Mouse (Mus musculus): ENCODE results near the gene Bex3. TPM values are rescaled to one million over a fixed set of nuclear protein-coding genes. Genes with fewer than 3 reads are reported as not detected.
A peak's percentile ranks its signal among the peaks of the same experiment; 100 is the strongest.
"Not testable (repeated sequence)": the region's sequence is repeated elsewhere in the genome, so short reads cannot be mapped to it uniquely, and the experiment has no call there.

The Bex3 gene
- total and polyA plus RNA-seq, 2 experiments from 2014 or later: 133 to 298 TPM

- Histone ChIP-seq H3K4me1 (ENCODE audit: control insufficient read depth, insufficient read depth) (no peaks in the 10 kb centered on the region), H3K9ac (replicated peaks; ENCODE audit: low read depth, low read length) (no peak overlapping the region), H3K27me3 (ENCODE audit: control insufficient read depth, insufficient read depth, low read length) (no peaks in the 10 kb centered on the region), H3K4me3 (ENCODE audit: low read depth, low read length) (no peak overlapping the region), H3K9me3 (replicated peaks; ENCODE audit: control insufficient read depth, low read length) (no peaks in the 10 kb centered on the region), H3K4me2 (ENCODE audit: low read depth, low read length) (no peak overlapping the region), H3K36me3 (replicated peaks; ENCODE audit: control insufficient read depth, insufficient read depth, low read length) (no peaks in the 10 kb centered on the region), H3K27ac (ENCODE audit: low read depth) (no peak overlapping the region)
- no peak for ATAC-seq (ENCODE audit: insufficient read depth, low read depth)
- no peak for DNase-seq (ENCODE audit: low spot score)
- TF ChIP-seq EP300 (IDR thresholded peaks at IDR 0.05; ENCODE audit: low read depth) (no peak), CTCF (IDR thresholded peaks at IDR 0.05; ENCODE audit: low read depth) (no peak)
- WGBS: 57% methylated on average over 5 of the region's 5 CpGs
These were observed 2.3 kb upstream of the Bex3 start for GRCm38 (mm10) chrX:136267720-136268119.

GRCm38 (mm10) chrX:136268173-136268572 is 1.9 kb upstream of the Bex3 start:
- Histone ChIP-seq H3K9ac (replicated peaks; ENCODE audit: low read depth, low read length) (no peak overlapping the region), H3K4me3 (ENCODE audit: low read depth, low read length) (no peak overlapping the region), H3K27ac (ENCODE audit: low read depth) (no peak overlapping the region), H3K36me3 (replicated peaks; ENCODE audit: control insufficient read depth, insufficient read depth, low read length) (no peaks in the 10 kb centered on the region), H3K9me3 (replicated peaks; ENCODE audit: control insufficient read depth, low read length) (no peaks in the 10 kb centered on the region), H3K4me2 (ENCODE audit: low read depth, low read length) (no peak overlapping the region), H3K4me1 (ENCODE audit: control insufficient read depth, insufficient read depth) (no peaks in the 10 kb centered on the region), H3K27me3 (ENCODE audit: control insufficient read depth, insufficient read depth, low read length) (no peaks in the 10 kb centered on the region)
- ATAC-seq (ENCODE audit: insufficient read depth, low read depth) (no peak), DNase-seq (ENCODE audit: low spot score) (no peak)
- 68% methylated on average over 4 of the region's 4 CpGs for WGBS
- TF ChIP-seq CTCF (IDR thresholded peaks at IDR 0.05; ENCODE audit: low read depth) (no peak), EP300 (IDR thresholded peaks at IDR 0.05; ENCODE audit: low read depth) (no peak)

GRCm38 (mm10) chrX:136270393-136271111 is 499 bp downstream of the Bex3 start:
- Histone ChIP-seq H3K4me3 (ENCODE audit: low read depth, low read length) (peak overlapping the region; percentile 49), H3K9ac (replicated peaks; ENCODE audit: low read depth, low read length) (peak overlapping the region; percentile 53; the same call in 1 of the 2 replicates), H3K4me2 (ENCODE audit: low read depth, low read length) (peak overlapping the region; percentile 53), H3K27ac (ENCODE audit: low read depth) (peak overlapping the region; percentile 61)
- WGBS: 11% methylated on average over 7 of the region's 60 CpGs
- H3K27me3 ChIP-seq (ENCODE audit: control insufficient read depth, insufficient read depth, low read length); H3K36me3 ChIP-seq (replicated peaks; ENCODE audit: control insufficient read depth, insufficient read depth, low read length); H3K4me1 ChIP-seq (ENCODE audit: control insufficient read depth, insufficient read depth); H3K9me3 ChIP-seq (replicated peaks; ENCODE audit: control insufficient read depth, low read length): not testable (repeated sequence)
- DNase-seq (ENCODE audit: low spot score): peak; percentile 33
- ATAC-seq (ENCODE audit: insufficient read depth, low read depth): peak; percentile 55

- no peaks in the 10 kb centered on the region for H3K9me3 ChIP-seq (replicated peaks; ENCODE audit: control insufficient read depth, low read length)
- no peak for TF ChIP-seq CTCF (IDR thresholded peaks at IDR 0.05; ENCODE audit: low read depth)
- H3K36me3 ChIP-seq (replicated peaks; ENCODE audit: control insufficient read depth, insufficient read depth, low read length): no peaks in the 10 kb centered on the region
- no peak overlapping the region for H3K4me2 ChIP-seq (ENCODE audit: low read depth, low read length)
- no peak overlapping the region for H3K27ac ChIP-seq (ENCODE audit: low read depth)
- H3K4me1 ChIP-seq (ENCODE audit: control insufficient read depth, insufficient read depth): no peaks in the 10 kb centered on the region
- no peak for ATAC-seq (ENCODE audit: insufficient read depth, low read depth)
- no peak overlapping the region for H3K9ac ChIP-seq (replicated peaks; ENCODE audit: low read depth, low read length)
- DNase-seq (ENCODE audit: low spot score): no peak
- H3K4me3 ChIP-seq (ENCODE audit: low read depth, low read length): no peak overlapping the region
- no peaks in the 10 kb centered on the region for H3K27me3 ChIP-seq (ENCODE audit: control insufficient read depth, insufficient read depth, low read length)
- WGBS: 16% methylated on average over 3 of the region's 3 CpGs
These were observed 4.5 kb downstream of the Bex3 start for GRCm38 (mm10) chrX:136274542-136274941.

GRCm38 (mm10) chrX:136275386-136275785 is 5.3 kb downstream of the Bex3 start:
- no peaks in the 10 kb centered on the region for H3K36me3 ChIP-seq (replicated peaks; ENCODE audit: control insufficient read depth, insufficient read depth, low read length)
- H3K9ac ChIP-seq (replicated peaks; ENCODE audit: low read depth, low read length): no peak overlapping the region
- no peaks in the 10 kb centered on the region for H3K4me1 ChIP-seq (ENCODE audit: control insufficient read depth, insufficient read depth)
- 40% methylated on average over 3 of the region's 3 CpGs for WGBS
- H3K4me2 ChIP-seq (ENCODE audit: low read depth, low read length): no peak overlapping the region
- H3K27me3 ChIP-seq (ENCODE audit: control insufficient read depth, insufficient read depth, low read length): no peaks in the 10 kb centered on the region
- ATAC-seq (ENCODE audit: insufficient read depth, low read depth) (no peak), DNase-seq (ENCODE audit: low spot score) (no peak)
- H3K9me3 ChIP-seq (replicated peaks; ENCODE audit: control insufficient read depth, low read length): no peaks in the 10 kb centered on the region
- TF ChIP-seq EP300 (IDR thresholded peaks at IDR 0.05; ENCODE audit: low read depth): no peak
- no peak for TF ChIP-seq CTCF (IDR thresholded peaks at IDR 0.05; ENCODE audit: low read depth)
- H3K27ac ChIP-seq (ENCODE audit: low read depth): no peak overlapping the region
- H3K4me3 ChIP-seq (ENCODE audit: low read depth, low read length): no peak overlapping the region

GRCm38 (mm10) chrX:136277577-136277976 is 7.5 kb downstream of the Bex3 start:
- Histone ChIP-seq H3K9ac (replicated peaks; ENCODE audit: low read depth, low read length) (no peak overlapping the region), H3K27me3 (ENCODE audit: control insufficient read depth, insufficient read depth, low read length) (no peaks in the 10 kb centered on the region), H3K27ac (ENCODE audit: low read depth) (no peak overlapping the region), H3K4me1 (ENCODE audit: control insufficient read depth, insufficient read depth) (no peaks in the 10 kb centered on the region), H3K36me3 (replicated peaks; ENCODE audit: control insufficient read depth, insufficient read depth, low read length) (no peaks in the 10 kb centered on the region), H3K9me3 (replicated peaks; ENCODE audit: control insufficient read depth, low read length) (no peaks in the 10 kb centered on the region), H3K4me3 (ENCODE audit: low read depth, low read length) (no peak overlapping the region), H3K4me2 (ENCODE audit: low read depth, low read length) (no peak overlapping the region)
- TF ChIP-seq CTCF (IDR thresholded peaks at IDR 0.05; ENCODE audit: low read depth) (no peak), EP300 (IDR thresholded peaks at IDR 0.05; ENCODE audit: low read depth) (no peak)
- DNase-seq (ENCODE audit: low spot score) (no peak), ATAC-seq (ENCODE audit: insufficient read depth, low read depth) (no peak)
- WGBS: 81% methylated on average over 7 of the region's 7 CpGs

Measured in heart, postnatal 0 days (tissue).